13 mouse cellular contexts compared by ENCODE assay signal in the genomic region with DNA sequence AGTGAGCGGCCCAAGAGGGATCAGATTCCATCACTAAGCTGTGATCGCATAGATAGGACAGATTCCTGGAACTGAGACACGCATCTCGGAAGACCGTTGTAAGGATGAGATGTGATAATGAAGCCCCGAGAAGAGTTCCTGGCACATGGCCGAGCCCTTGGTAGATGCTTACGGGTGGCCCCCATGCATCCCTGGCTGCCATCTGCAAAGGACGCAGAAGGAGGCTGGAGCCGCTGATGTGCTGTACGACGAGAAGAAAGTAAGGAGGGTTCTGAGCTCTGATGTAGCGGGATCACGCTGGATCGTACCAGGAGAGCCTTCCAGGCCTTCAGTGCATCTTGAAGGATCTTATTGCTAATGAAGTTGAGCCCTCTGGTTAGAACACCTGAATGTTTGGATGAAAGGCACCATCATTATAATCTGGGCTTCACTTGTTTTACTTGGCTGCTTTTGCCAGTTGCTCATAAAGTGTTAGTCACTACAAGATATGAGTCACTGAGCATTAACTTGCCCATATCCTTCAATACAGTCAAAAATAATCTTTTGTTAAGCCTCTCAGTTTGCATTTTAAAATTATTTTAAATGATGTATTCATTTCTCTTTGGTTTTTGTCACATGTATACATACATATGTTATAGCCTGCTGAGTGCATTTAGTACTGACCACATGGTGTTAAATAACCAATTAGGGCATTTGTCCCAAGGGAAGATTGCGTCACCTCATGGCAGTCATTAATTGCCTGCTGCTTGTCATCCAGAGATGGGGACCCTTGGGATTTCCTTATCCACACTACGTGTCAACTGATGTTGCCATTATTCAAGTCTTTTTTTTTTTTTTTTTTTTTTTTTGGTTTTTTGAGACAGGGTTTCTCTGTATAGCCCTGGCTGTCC.
DNase-seq lines count a peak whose midpoint lies in the region; ATAC-seq and TF ChIP-seq lines count a peak whose summit lies in the region.
"Had no signal": no experiment of that assay in that cellular context is flagged by ENCODE, and none has a peak within 500 bp of the region (broad histone marks: within the 10 kb centered on the region; RNA-seq: fewer than 3 reads in every experiment).

No protein-coding gene starts in this region.

- H3K9ac ChIP-seq in embryonic facial prominence, embryonic 14.5 days (ENCODE audit: low read depth, low read length): no peak overlapping the region
- H3K9ac ChIP-seq in hindbrain, postnatal 0 days (replicated peaks; ENCODE audit: low read length): no peak overlapping the region
- H3K9ac ChIP-seq in hindbrain, embryonic 12.5 days: no peak overlapping the region
- no peak overlapping the region for H3K9ac ChIP-seq in forebrain, embryonic 12.5 days
- H3K9ac ChIP-seq: limb, embryonic 12.5 days; liver, embryonic 15.5 days; neural tube, embryonic 12.5 days; stomach, embryonic 15.5 days had no signal

- H3K27me3 ChIP-seq in embryonic facial prominence, embryonic 14.5 days (replicated peaks; ENCODE audit: control insufficient read depth, insufficient read depth, low read length): no peaks in the 10 kb centered on the region
- H3K27me3 ChIP-seq in embryonic facial prominence, embryonic 10.5 days (replicated peaks; ENCODE audit: low read depth, poor library complexity, severe bottlenecking): no peaks in the 10 kb centered on the region
- no peaks in the 10 kb centered on the region for H3K27me3 ChIP-seq in hindbrain, postnatal 0 days (ENCODE audit: insufficient read depth, low read length)
- H3K27me3 ChIP-seq in hindbrain, embryonic 12.5 days: no peaks in the 10 kb centered on the region
- H3K27me3 ChIP-seq in forebrain, embryonic 12.5 days: no peaks in the 10 kb centered on the region
- H3K27me3 ChIP-seq: limb, embryonic 12.5 days; liver, embryonic 15.5 days; neural tube, embryonic 12.5 days; stomach, embryonic 15.5 days had no signal

- peak; percentile 37 for DNase-seq in embryonic facial prominence, embryonic 14.5 days (ENCODE audit: low spot score)
- DNase-seq in embryonic facial prominence, embryonic 10.5 days (ENCODE audit: low spot score): no peak
- DNase-seq in hindbrain, postnatal 0 days (ENCODE audit: low spot score): peak; percentile 36
- peak; percentile 19 for DNase-seq in brain, embryonic 14.5 days (ENCODE audit: low read depth)
- DNase-seq in frontal cortex, adult 2 months (ENCODE audit: extremely low spot score in 1 of 2, low spot score in 1 of 2): no peak
- DNase-seq in cerebellum, adult 11 months: no peak

- no peaks in the 10 kb centered on the region for H3K36me3 ChIP-seq in embryonic facial prominence, embryonic 14.5 days (ENCODE audit: control insufficient read depth, insufficient read depth, low read length)
- H3K36me3 ChIP-seq in embryonic facial prominence, embryonic 10.5 days (replicated peaks): no peaks in the 10 kb centered on the region
- no peaks in the 10 kb centered on the region for H3K36me3 ChIP-seq in hindbrain, postnatal 0 days (ENCODE audit: insufficient read depth, low read length)
- no peaks in the 10 kb centered on the region for H3K36me3 ChIP-seq in hindbrain, embryonic 12.5 days
- no peaks in the 10 kb centered on the region for H3K36me3 ChIP-seq in forebrain, embryonic 12.5 days (replicated peaks)
- H3K36me3 ChIP-seq: limb, embryonic 12.5 days; liver, embryonic 15.5 days; stomach, embryonic 15.5 days had no signal

- no peak overlapping the region for H3K4me3 ChIP-seq in embryonic facial prominence, embryonic 14.5 days (ENCODE audit: low read depth, low read length)
- no peak overlapping the region for H3K4me3 ChIP-seq in embryonic facial prominence, embryonic 10.5 days
- no peak overlapping the region for H3K4me3 ChIP-seq in hindbrain, postnatal 0 days (ENCODE audit: low read length)
- no peak overlapping the region for H3K4me3 ChIP-seq in hindbrain, embryonic 12.5 days
- H3K4me3 ChIP-seq in forebrain, embryonic 12.5 days (replicated peaks): no peak overlapping the region
- H3K4me3 ChIP-seq: limb, embryonic 12.5 days; liver, embryonic 15.5 days; megakaryocyte, embryonic 14.5 days; neural tube, embryonic 12.5 days; stomach, embryonic 15.5 days had no signal

- no peaks in the 10 kb centered on the region for H3K9me3 ChIP-seq in embryonic facial prominence, embryonic 14.5 days (ENCODE audit: control insufficient read depth, low read length)
- no peaks in the 10 kb centered on the region for H3K9me3 ChIP-seq in embryonic facial prominence, embryonic 10.5 days
- H3K9me3 ChIP-seq in hindbrain, postnatal 0 days (ENCODE audit: low read length): no peaks in the 10 kb centered on the region
- no peaks in the 10 kb centered on the region for H3K9me3 ChIP-seq in hindbrain, embryonic 12.5 days (replicated peaks)
- H3K9me3 ChIP-seq in forebrain, embryonic 12.5 days: no peaks in the 10 kb centered on the region
- H3K9me3 ChIP-seq: limb, embryonic 12.5 days; liver, embryonic 15.5 days; megakaryocyte, embryonic 14.5 days; neural tube, embryonic 12.5 days; stomach, embryonic 15.5 days had no signal

- peaks cover 6% of the 10 kb centered on the region; the same call in 1 of the 2 replicates for H3K4me1 ChIP-seq in embryonic facial prominence, embryonic 14.5 days (ENCODE audit: control insufficient read depth, insufficient read depth, low read length)
- H3K4me1 ChIP-seq in embryonic facial prominence, embryonic 10.5 days: peaks cover 29% of the 10 kb centered on the region
- peaks cover 2% of the 10 kb centered on the region; the same call in 1 of the 2 replicates for H3K4me1 ChIP-seq in hindbrain, postnatal 0 days (ENCODE audit: insufficient read depth, low read length)
- H3K4me1 ChIP-seq in hindbrain, embryonic 12.5 days: peaks cover 2% of the 10 kb centered on the region
- H3K4me1 ChIP-seq in forebrain, embryonic 12.5 days: 0 out of 2 replicates have a peak, but pooled peaks cover 7% of the 10 kb centered on the region
- H3K4me1 ChIP-seq: neural tube, embryonic 12.5 days had no signal

- no peak for TF ChIP-seq POLR2A in brain, embryonic 14.5 days (IDR thresholded peaks at IDR 0.05; ENCODE audit: borderline replicate concordance, extremely low read depth, insufficient read depth, insufficient read length, poor library complexity, severe bottlenecking)

- TF ChIP-seq CTCF in hindbrain, postnatal 0 days (IDR thresholded peaks at IDR 0.05; ENCODE audit: low read depth): no peak
- no peak for TF ChIP-seq CTCF in brain, embryonic 14.5 days (IDR thresholded peaks at IDR 0.05; ENCODE audit: borderline replicate concordance, extremely low read depth, insufficient read depth, insufficient read length)

- 90% methylated on average over 17 of the region's 17 CpGs for WGBS in embryonic facial prominence, embryonic 14.5 days
- WGBS in embryonic facial prominence, embryonic 10.5 days: 94% methylated on average over 17 of the region's 17 CpGs
- WGBS in hindbrain, postnatal 0 days: 90% methylated on average over 17 of the region's 17 CpGs
- 90% methylated on average over 17 of the region's 17 CpGs for WGBS in hindbrain, embryonic 12.5 days
- 93% methylated on average over 17 of the region's 17 CpGs for WGBS in forebrain, embryonic 12.5 days

- H3K27ac ChIP-seq in embryonic facial prominence, embryonic 14.5 days (replicated peaks; ENCODE audit: low read depth, low read length): no peak overlapping the region
- H3K27ac ChIP-seq in embryonic facial prominence, embryonic 10.5 days (replicated peaks): no peak overlapping the region; the same call in 1 of the 2 replicates
- H3K27ac ChIP-seq in hindbrain, postnatal 0 days: no peak overlapping the region
- no peak overlapping the region for H3K27ac ChIP-seq in hindbrain, embryonic 12.5 days
- H3K27ac ChIP-seq in forebrain, embryonic 12.5 days: no peak overlapping the region
- H3K27ac ChIP-seq: limb, embryonic 12.5 days; liver, embryonic 15.5 days; neural tube, embryonic 12.5 days; stomach, embryonic 15.5 days had no signal

- H3K4me2 ChIP-seq in embryonic facial prominence, embryonic 14.5 days (ENCODE audit: low read depth, low read length): no peak overlapping the region
- no peak overlapping the region for H3K4me2 ChIP-seq in hindbrain, postnatal 0 days (ENCODE audit: low read depth, low read length)
- no peak overlapping the region for H3K4me2 ChIP-seq in hindbrain, embryonic 12.5 days (replicated peaks)
- H3K4me2 ChIP-seq in forebrain, embryonic 12.5 days: no peak overlapping the region
- H3K4me2 ChIP-seq: limb, embryonic 12.5 days; liver, embryonic 15.5 days; neural tube, embryonic 12.5 days; stomach, embryonic 15.5 days had no signal

- no peak for ATAC-seq in embryonic facial prominence, embryonic 14.5 days (ENCODE audit: low read depth)
- ATAC-seq in hindbrain, postnatal 0 days: no peak
- ATAC-seq in hindbrain, embryonic 12.5 days (ENCODE audit: low FRiP score): no peak
- ATAC-seq in forebrain, embryonic 12.5 days (ENCODE audit: low FRiP score): no peak

Comparison
In these comparisons a context has a peak if more than half of its experiments do, and no peak if none do; other contexts are left out.
1. DNase-seq: peak in embryonic facial prominence, embryonic 14.5 days (single experiment), hindbrain, postnatal 0 days (single experiment) and brain, embryonic 14.5 days (single experiment); none in embryonic facial prominence, embryonic 10.5 days (single experiment), frontal cortex, adult 2 months (0 of 2) and cerebellum, adult 11 months (single experiment).